Mouse (Mus musculus) C2C12 (cell line): ENCODE data around the gene Zc3h7b. TPM values are rescaled to one million over a fixed set of nuclear protein-coding genes. Genes with fewer than 3 reads are reported as not detected.

Source experiments
- H3K27me3 ChIP-seq: one replicate; pipeline ENCODE4 v1.6.1; 2011; ENCODE audit not compliant: control insufficient read depth, insufficient read depth, insufficient read length
- H3K36me3 ChIP-seq: one replicate; pipeline ENCODE4 v1.6.1; 2011; ENCODE audit not compliant: control insufficient read depth, insufficient read depth
- H3K4me3 ChIP-seq: one replicate; pipeline ENCODE4 v1.5.1; 2011; ENCODE audit warnings: mild to moderate bottlenecking, control low read depth; ENCODE audit not compliant: poor library complexity, insufficient read depth, severe bottlenecking
- H3K79me2 ChIP-seq: one replicate; pipeline ENCODE4 v1.6.1; 2011; ENCODE audit not compliant: control insufficient read depth, insufficient read depth
- H3K79me3 ChIP-seq: one replicate; pipeline ENCODE4 v1.6.1; 2011; ENCODE audit warnings: low read depth, control low read depth
- H3ac ChIP-seq: one replicate; pipeline ENCODE3; 2011; ENCODE audit warnings: low read depth; ENCODE audit not compliant: control insufficient read depth, insufficient read length
- CEBPB ChIP-seq: IDR thresholded peaks from one replicate; pipeline ENCODE4 v1.6.1; 2011; ENCODE audit warnings: low read depth, mild to moderate bottlenecking, control low read depth, moderate library complexity
- CTCF ChIP-seq: IDR thresholded peaks from one replicate; pipeline ENCODE4 v1.5.1; 2011; ENCODE audit not compliant: control insufficient read depth, insufficient read depth, insufficient read length
- FOSL1 ChIP-seq: IDR thresholded peaks from one replicate; pipeline ENCODE4 v1.8.0; 2011; ENCODE audit warnings: mild to moderate bottlenecking, low read length; ENCODE audit not compliant: poor library complexity, insufficient read depth, severe bottlenecking
- MAX ChIP-seq: IDR thresholded peaks from one replicate; pipeline ENCODE4 v1.6.1; 2011; ENCODE audit warnings: mild to moderate bottlenecking, control low read depth
- MYOD1 ChIP-seq: IDR thresholded peaks from one replicate; pipeline ENCODE4 v1.6.1; 2011; ENCODE audit warnings: low read depth; ENCODE audit not compliant: control insufficient read depth, insufficient read length
- MYOG ChIP-seq: IDR thresholded peaks from one replicate; pipeline ENCODE4 v1.6.1; 2011; ENCODE audit not compliant: control insufficient read depth, insufficient read length; ENCODE audit errors: extremely low read depth
- USF1 ChIP-seq: IDR thresholded peaks from one replicate; pipeline ENCODE4 v1.6.1; 2011; ENCODE audit warnings: low read depth, mild to moderate bottlenecking, control low read depth, moderate library complexity
- polyA plus RNA-seq: library from polyadenylated mRNA; unstranded; fragments of >200 nt; fragmentation: generic; extraction: Trizol; gene quantifications from one replicate; pipeline ENCODE4 v1.2.1, GENCODE M21; 2012; ENCODE audit warnings: missing spikeins

The Zc3h7b gene
- polyA plus RNA-seq, 1 experiment = 46.9 TPM

- no peak overlapping the region for H3ac ChIP-seq
- TF ChIP-seq CTCF = no peak
- TF ChIP-seq CEBPB = no peak
- no peak for TF ChIP-seq USF1
- H3K27me3 ChIP-seq = no peaks in the 10 kb centered on the region
- H3K79me2 ChIP-seq = no peaks in the 10 kb centered on the region
- H3K36me3 ChIP-seq = peaks cover 65% of the 10 kb centered on the region
- no peaks in the 10 kb centered on the region for H3K79me3 ChIP-seq
- no peak overlapping the region for H3K4me3 ChIP-seq
Observed at GRCm38 (mm10) chr15:81787525-81787924, 42.7 kb downstream of the Zc3h7b start.

- H3K79me3 ChIP-seq = no peaks in the 10 kb centered on the region
- no peaks in the 10 kb centered on the region for H3K27me3 ChIP-seq
- no peak overlapping the region for H3ac ChIP-seq
- H3K79me2 ChIP-seq = no peaks in the 10 kb centered on the region
- TF ChIP-seq USF1 = no peak
- H3K4me3 ChIP-seq = no peak overlapping the region
- H3K36me3 ChIP-seq = peaks cover 34% of the 10 kb centered on the region
Observed at GRCm38 (mm10) chr15:81792444-81792843, 47.6 kb downstream of the Zc3h7b start.

GRCm38 (mm10) chr15:81796228-81796627 lies 51.4 kb downstream of the Zc3h7b start:
- TF ChIP-seq MYOD1 (no peak), CTCF (no peak), MAX (no peak), MYOG (no peak), USF1 (no peak), CEBPB (no peak), FOSL1 (no peak)
- Histone ChIP-seq H3K4me3 (no peak overlapping the region), H3ac (no peak overlapping the region), H3K36me3 (peaks cover 15% of the 10 kb centered on the region), H3K27me3 (no peaks in the 10 kb centered on the region), H3K79me3 (no peaks in the 10 kb centered on the region), H3K79me2 (no peaks in the 10 kb centered on the region)

- no peak overlapping the region for H3ac ChIP-seq
- no peaks in the 10 kb centered on the region for H3K36me3 ChIP-seq
- no peaks in the 10 kb centered on the region for H3K79me2 ChIP-seq
- no peaks in the 10 kb centered on the region for H3K27me3 ChIP-seq
- no peaks in the 10 kb centered on the region for H3K79me3 ChIP-seq
- no peak overlapping the region for H3K4me3 ChIP-seq
- TF ChIP-seq CTCF = no peak
- TF ChIP-seq FOSL1 = no peak
- TF ChIP-seq MYOD1 = no peak
- no peak for TF ChIP-seq USF1
- TF ChIP-seq MAX = no peak
- no peak for TF ChIP-seq MYOG
- TF ChIP-seq CEBPB = no peak
Observed at GRCm38 (mm10) chr15:81797861-81798260, 53.0 kb downstream of the Zc3h7b start.

GRCm38 (mm10) chr15:81798421-81798820 lies 53.6 kb downstream of the Zc3h7b start:
- Histone ChIP-seq H3K4me3 (no peak overlapping the region), H3K27me3 (no peaks in the 10 kb centered on the region), H3K36me3 (no peaks in the 10 kb centered on the region), H3K79me3 (no peaks in the 10 kb centered on the region), H3ac (no peak overlapping the region), H3K79me2 (no peaks in the 10 kb centered on the region)
- TF ChIP-seq CTCF (no peak), USF1 (no peak), CEBPB (no peak), MYOG (no peak)

GRCm38 (mm10) chr15:81800391-81800790 lies 55.5 kb downstream of the Zc3h7b start:
- no peak overlapping the region for H3ac ChIP-seq
- H3K79me3 ChIP-seq = no peaks in the 10 kb centered on the region
- no peak for TF ChIP-seq USF1
- TF ChIP-seq CEBPB = no peak
- TF ChIP-seq CTCF = no peak
- TF ChIP-seq MYOD1 = no peak
- TF ChIP-seq FOSL1 = no peak
- TF ChIP-seq MYOG = no peak
- TF ChIP-seq MAX = no peak
- no peak overlapping the region for H3K4me3 ChIP-seq
- H3K79me2 ChIP-seq = no peaks in the 10 kb centered on the region
- H3K36me3 ChIP-seq = no peaks in the 10 kb centered on the region
- no peaks in the 10 kb centered on the region for H3K27me3 ChIP-seq
